Mouse (Mus musculus) lung, postnatal 25 days (tissue): ENCODE results near the gene Yipf3.
A peak's percentile ranks its signal among the peaks of the same experiment; 100 is the strongest.

ENCODE experiments used
- DNase-seq: peaks from one replicate; pipeline ENCODE4 v3.0.0; 2022; ENCODE audit warnings: low spot score

The Yipf3 gene

DNA sequence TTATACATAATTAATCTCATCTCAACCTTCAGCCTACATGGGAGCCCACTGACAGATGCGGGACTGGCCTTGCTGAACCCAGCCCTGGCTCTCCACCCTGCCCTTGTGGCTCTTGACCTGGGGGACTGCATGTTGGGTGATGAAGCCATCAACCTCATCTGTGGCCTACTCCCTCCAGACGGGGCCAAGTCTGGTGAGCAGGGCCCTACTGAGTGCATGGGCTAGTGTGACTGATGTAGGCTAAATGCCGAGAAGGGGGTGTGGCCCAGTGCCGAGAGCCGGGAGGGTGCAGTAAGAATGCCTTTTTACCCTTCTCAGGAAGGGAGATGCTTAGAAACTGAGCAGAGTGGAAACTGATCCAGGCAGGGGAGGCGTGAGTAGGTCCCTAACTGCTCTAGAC is 7.3 kb downstream of the Yipf3 start:
- no peak for DNase-seq

DNA sequence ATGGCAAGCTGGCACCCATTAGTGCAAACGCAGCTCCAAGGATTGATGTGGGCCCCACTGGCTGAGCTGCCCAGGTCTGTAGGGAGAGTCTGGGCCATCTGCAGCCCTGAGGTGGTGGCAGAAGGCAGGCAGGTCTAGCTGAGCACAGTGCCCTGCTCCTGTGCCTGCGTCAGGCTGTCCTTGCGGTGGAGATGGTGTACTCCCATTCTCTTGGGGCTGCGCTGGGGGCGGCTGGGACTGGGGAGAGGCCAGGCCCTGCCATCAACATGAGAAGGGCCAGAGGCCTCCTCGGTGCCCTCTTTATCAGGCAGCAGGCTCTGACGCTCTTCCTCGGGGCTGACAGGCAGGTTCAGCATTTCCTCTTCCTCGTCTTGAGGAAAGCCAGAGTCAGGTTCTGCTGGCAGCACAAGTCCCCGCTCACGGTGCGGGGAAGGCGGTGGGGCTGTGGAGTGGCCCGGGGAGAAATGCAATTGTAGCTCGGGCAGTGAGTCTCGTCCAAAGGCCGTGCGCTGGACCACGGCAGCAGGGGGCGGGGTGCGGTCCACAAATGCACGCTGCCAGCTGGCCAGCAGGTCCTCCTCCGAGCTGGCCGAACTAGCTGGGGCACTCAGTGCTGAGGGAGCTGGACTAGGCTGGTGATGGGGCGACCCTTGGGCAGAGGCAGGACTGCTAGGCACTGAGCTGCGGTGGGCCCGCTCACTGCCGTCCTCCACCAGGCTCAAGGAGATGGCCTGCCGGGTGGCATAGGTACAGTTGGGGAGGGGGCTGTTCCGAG is 10.6 kb downstream of the Yipf3 start:
- no peak for DNase-seq

DNA sequence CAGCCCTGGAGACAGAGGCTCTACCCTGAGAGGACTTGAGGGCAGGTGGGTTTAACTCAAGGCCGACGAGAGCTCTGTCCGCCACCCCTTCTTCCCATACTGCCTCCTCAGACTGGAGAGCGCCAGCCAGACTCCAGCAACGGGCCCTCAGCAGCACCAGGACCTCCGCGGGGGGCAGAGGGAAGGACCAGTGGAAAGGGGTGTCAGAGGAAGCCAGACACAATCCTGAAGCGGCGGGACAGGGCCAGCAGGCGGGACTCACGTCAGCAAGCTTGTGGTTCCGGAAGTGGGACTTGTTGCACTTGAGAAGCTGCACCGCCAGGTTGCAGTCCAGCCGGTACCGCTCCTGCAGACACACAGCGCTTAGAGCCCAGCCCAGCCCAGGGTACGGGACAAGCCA is 11.8 kb downstream of the Yipf3 start:
- no peak for DNase-seq

DNA sequence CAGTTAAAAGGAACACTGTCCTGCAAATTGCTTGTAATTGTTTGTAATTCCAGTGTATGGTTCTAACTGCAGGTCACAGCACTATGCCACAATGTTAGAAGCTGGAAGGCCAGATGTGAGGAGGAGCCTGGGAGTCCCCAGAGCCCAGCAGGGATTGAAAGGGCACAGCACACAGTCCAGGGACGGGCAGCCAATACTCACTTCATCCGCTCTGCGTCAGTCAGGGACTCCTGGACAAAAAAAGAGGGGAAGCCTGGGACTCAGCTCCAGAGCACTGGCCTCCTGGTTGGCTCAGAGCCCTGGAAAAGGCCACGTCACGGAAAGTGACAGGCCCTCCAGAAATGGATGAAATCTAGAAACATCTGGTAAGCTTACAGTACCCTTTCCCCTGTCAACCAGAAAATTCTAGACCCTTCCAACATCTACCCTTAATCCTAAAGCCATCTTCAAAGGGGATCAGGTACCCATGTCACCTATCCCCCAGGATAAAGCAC is 14.4 kb downstream of the Yipf3 start:
- no peak for DNase-seq

DNA sequence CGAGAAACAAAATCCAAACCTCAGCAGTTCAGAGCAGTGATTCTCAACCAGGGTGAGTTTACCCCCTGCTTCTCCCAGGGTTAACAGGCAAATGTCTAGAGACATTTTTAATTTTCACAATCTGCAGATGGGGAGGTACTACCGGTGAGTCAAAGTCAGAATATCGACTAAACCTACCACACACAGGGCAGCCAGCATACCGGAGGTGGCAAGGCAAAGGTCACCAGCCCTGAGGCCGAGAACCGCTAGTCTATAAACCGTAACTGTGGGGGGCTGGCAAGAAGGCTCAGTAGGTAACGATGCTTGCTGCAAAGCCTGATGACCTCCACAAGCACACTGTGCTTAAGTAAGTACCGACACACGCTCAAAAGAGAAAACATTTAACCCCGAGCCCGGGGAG is 17.6 kb downstream of the Yipf3 start:
- DNase-seq = no peak

DNA sequence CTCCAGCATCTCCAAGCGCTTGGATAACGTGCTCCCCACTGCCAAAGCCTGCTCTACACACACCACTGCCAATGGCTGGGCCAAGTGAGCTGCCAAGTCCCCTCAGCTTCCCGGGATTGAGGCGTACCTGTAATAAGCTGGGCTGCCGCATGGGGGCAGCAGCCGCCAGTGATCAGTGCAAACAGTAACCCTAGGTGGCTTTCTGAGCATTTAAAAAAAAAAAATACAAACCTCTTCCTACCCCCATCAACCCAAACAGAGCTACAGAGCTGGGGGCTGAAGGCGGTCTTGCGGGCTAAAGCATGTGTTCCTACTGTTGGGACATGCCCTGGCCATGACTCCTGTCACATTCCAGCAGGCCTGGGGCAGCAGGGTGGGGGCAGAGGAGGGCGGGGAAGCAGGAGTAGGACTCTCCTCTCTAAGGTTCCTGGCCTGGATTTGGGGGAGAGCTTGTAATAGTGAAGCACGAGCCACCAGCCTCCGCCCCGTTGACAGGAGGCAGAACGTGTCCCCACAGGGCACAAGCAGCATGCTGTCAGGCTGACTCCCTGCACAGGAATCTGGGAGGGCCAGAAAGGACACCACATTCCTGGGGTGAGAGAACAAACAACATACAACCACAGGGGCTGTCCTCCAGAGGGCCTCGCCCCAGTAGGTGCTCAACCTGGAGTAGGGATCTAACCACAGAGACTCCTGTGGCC is 18.2 kb downstream of the Yipf3 start:
- DNase-seq = peak; percentile 76

DNA sequence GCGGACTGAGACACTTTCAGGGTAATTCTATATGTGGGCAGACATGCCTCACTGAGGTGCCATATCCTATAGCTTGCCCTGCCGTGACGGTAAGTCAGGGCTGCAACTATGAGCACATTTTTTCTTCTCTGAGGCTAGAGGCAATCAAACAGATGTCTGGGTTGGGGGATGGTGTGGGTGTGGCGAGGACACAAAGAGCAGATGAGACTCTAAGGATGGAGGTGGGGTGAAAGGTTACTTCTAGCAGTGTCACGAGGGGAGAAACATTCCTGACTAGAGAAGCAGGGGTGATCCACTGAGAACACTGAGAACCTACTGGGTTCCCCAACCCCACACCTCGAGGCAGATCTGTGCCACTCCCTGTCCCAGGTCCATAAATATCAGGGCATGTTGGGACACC is 19.1 kb downstream of the Yipf3 start:
- DNase-seq = no peak

DNA sequence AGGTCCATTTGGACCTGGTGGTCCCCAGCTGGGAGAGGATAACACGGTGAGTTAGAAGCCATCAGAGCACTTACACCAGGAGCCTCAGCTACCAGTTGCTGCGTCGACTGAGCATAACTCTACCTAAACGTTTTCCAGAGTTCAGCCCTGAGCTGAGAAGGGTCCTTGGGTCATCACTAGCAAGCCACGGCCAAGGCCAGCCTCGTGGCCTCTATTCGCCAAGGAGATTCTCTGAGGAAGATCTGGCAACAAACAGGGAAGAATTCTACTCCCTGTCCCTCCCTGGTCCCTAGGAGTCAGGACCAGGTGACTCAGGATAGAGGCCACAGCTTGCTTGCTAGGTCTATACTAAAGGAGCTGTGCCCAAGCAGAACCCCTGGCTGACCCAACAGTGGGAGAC is 19.6 kb downstream of the Yipf3 start:
- no peak for DNase-seq

DNA sequence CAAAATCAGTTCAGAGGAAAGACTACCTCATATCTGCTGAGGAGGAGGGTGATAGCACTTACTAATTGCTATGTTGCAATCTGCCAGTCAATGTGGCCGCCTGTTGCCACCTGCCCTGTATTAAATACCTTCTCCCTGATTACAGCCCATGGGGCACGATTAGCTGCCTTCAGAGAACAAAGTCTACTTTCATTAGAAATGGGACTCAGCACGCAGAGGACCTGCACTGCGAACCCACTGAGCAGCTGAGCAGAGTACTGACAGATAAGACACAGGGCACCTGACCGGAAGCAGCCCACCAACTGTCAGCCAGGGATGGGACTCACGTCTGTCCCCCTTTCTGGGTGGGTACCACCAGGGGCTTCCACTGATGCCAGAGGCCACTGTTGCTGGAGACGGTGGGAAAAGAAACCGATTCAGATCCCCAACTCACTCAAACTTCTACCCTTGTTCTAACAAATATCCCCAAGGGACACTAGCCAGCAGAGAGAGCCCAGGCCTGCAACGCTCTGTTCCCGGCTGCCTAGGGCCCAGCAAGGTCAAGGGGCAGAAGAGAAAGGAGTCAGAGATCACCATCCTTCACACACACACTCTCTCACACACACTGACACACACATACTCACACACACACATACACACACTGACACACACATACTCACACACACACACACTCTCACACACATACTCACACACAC is 20.3 kb downstream of the Yipf3 start:
- no peak for DNase-seq

DNA sequence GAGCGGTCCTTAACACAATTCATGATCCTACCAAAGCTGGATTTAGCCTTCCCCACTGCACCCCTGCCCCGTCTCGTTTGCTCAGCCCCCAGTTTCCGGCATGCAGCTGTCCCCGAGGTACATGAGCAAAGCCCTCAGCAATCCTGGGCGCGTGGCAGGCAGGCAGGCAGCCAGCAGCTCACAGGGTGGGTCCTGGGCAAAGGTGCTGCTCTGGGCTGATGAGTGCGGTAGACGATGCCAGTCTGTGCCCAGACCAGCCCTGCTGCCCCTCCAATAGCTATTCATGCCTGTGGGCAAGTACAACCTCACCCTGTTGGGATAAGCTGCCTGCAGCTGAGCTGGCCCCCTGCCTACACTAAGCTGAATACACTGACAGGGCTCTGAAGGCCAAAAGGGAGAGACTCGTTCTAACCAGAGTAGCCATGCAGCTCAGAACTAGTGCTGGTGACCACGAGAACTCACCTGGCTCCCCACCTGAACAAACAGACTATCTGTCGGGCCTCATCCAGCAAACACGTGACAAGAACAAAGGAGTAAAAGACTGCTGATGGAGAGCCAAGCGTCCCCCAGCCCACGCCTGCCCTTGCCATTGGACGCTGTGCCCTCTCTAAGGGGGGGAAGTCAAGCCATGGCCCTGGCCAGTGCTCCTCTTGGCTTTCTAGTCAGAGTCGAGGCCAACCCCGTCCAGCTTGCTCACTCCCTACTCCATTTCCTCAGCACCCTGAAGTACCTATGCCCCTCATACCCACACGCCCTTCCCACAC is 22.1 kb downstream of the Yipf3 start:
- DNase-seq = no peak

DNA sequence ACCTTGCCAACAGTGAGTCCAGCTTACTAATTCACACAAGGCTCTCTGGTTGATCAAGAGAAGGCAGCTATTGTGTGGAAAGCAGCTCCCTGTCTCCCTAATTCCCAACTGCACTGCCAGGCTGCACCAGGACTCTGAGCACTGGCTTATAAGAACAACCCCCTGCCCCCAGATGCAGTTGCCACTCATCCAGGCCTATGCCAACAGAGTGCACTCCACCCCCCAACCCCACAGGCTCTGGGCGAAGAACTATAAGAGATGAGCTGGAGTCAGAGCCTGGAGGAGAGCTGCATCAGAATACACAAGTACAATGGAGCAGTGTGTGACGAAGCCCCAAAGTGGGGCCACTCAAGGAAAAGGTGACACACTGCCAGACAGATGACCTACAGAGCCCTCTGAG is 24.2 kb downstream of the Yipf3 start:
- DNase-seq = no peak

DNA sequence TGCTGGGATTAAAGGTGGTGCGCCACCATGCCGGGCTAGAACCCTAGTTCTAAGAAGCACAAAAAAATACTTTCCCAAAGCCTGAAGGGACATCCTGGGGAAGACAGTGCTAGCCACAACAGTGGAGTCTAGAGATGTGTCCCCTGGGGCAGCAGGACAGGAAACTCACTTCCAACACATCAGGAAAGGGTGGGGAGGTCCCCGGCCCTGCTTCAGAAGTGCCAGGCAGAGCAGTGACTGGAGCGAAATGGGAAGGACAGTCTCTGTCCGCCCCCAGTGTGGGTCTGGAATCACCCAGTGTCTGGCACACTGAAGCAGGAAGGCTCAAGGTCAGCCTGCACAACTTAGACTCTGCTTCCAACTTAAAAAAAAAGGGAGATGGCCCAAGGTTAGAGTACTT is 24.8 kb downstream of the Yipf3 start:
- DNase-seq = no peak

DNA sequence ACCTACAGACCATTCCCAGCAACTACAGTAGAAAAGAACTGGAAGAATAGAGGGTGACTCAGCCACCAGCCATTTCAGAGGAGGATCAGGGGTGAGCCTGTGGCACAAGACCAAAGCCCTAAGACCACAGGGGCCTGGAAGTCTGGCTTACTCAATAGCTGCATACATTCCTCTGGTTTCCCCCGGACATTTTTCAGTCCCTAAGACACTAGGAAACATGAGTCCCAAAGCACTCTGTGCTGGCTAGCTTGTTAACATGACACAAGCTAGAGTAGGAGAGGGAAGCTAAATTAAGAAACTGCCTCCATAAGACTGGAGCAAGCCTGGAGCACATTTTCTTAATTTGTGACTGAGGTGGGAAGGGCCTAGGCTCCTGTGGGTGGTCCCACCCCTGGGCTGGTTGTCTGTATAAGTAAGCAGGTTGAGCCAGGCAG is 25.9 kb downstream of the Yipf3 start:
- no peak for DNase-seq

DNA sequence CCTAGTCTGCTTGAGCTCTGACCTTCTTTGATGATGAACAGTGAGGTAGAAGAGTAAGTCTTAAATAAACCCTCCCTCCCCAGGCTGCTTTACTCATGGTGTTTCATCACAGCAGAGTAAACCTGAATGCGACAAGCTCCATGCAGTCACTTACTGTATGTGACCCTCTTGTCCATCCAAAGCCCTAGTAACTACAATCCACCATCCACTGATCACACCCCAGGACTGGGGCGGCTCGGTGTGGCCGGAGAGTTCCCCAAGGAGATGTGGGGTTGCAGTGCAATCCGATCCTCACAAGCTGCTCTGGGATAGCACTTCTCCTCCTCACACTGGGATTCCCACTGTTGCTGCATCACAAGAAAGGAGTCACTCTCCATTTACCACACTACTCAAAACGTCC is 26.6 kb downstream of the Yipf3 start:
- no peak for DNase-seq

DNA sequence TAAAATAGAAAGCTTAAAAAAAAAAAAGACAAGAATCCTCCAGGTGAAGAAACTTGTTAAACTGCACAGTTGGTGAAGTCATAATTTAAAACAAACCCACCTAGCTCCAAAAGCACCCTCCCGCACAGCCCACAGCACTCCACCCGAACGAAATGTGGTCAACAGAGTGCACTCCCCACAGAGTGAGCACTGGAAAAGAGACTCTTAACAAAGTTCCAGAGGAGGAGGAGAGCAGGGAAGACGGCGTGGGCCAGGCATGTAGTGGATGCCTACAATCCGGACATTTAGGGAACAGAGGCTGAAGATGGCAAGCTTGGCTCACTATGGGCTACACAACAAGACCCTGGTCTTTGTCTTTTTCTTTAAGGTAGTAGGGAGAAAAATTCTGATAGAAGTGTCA is 27.2 kb downstream of the Yipf3 start:
- no peak for DNase-seq

DNA sequence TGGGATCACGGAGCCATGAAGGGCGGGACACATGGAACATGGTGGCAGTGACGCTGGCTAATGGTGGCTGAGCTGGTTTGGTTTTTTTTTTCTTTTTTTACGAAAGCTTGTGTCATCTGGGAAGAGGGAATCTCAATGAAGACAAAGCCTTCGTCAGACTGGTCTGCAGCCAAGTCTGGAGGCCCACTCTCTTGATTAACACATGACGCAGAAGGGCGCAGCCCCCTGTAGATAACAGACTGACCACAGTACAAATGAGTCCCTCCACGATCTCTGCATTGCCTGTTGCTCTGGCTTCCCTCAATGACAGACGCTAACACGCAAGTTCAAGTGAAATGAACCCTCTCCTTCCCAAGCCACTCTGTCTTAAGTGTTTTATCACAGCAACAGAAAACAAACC is 27.6 kb downstream of the Yipf3 start:
- DNase-seq = no peak

DNA sequence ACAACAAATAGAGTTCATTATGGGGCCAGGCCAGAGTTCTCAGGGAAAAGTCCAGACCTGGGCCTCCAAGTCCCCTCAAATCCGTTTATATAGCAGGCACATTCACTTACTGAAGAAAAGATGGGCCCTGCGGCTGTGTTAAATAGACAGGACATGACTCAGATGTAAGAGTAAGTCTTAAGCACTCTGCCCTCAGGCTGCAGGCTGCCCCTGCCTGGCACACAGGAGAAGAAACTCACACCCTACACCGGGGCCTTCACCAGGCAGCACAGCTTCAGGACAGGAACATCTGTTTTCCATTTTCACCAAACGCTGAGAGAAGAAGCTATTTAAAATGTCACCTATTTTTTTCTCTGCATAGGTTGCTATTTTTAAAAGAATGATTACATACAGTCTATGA is 29.7 kb downstream of the Yipf3 start:
- no peak for DNase-seq

DNA sequence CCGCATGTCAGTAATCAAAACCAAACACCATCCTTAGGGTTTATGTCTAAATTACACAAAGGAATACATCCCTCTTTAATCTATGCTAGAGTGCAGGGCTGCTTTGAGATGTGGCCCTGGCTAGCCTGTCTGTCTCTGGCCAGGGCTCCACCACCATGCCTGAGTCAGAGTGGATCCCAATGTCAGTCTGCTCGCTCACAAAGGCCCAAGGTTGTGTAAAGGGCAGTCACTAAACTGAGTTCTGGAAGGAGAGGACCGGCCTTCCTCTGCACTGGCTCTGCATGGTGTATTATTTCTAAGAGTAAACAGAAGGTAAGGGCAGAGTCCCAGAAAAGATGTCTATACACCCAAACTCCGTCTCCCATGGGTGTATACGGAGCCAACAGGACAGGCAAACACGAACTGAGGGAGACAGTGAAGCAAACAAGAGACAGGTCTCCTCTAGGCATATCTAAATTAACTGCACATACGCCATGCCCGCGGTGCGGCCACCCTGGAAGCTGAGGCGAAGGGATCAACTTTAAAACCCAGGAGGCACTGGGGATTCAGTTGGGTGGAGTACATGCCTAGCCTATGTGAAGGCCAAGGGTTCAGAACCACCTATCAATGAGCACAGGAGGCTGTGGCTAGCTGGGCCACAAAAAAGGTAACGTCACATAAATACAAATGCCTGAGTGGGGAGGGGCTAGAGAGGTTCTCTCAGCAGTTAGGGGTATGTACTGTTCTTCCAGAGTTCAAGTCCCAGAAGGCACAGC is 30.3 kb downstream of the Yipf3 start:
- no peak for DNase-seq

DNA sequence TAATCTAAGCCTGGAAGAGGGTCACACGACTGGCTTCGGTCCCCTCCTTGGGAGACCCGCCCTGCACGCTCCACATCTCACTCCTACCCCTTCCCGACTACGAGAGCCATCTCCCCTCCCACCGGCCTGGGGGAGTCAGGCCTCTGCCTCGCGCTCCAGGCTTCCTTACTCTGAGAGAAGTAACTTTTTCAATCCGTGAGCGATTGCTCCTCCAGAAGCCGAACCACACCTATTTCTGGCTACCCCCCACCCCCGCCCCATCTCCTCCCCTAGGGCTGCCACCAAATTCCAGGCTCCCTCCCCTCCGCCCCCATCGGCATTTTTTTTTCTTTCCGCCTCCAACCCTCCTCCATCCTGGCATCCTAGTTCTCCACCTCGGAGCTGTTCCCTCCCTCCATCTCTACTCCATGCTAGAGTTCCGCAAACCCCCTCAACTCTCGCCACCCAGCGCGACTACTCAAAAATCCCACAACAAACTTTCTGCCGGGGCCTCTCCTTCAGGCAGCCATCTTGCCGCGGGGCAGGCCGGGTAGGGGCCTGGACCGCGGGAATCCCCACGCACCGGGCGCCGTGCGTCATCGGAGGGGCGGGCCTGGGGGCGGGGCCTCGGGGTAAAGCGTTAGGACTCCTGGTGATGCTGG is 34.7 kb downstream of the Yipf3 start, which contains the start of gene Tjap1:
Gene Tjap1, minus strand, starts transcription at position 544 of the 641 bp plus-strand sequence.
- peak; percentile 80 for DNase-seq

DNA sequence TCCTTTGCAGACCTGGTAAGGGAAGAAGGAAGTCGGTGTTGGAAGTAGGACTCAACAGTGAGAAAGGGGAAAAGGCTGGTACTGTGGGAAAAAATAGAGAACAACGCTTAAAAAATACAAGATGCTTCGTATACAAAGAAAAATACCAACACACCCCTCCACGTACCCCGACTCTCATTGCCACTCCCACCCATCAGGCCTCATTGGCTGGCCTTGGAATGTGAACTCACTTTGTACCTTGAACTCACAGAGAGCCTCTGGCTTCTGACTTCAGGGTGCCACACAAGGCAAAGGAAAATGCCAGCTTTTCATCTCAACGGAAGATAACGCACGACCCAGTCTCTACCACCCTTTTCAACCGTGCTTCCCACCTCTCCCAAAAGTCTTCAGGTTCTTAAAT is 35.3 kb downstream of the Yipf3 start:
- no peak for DNase-seq

DNA sequence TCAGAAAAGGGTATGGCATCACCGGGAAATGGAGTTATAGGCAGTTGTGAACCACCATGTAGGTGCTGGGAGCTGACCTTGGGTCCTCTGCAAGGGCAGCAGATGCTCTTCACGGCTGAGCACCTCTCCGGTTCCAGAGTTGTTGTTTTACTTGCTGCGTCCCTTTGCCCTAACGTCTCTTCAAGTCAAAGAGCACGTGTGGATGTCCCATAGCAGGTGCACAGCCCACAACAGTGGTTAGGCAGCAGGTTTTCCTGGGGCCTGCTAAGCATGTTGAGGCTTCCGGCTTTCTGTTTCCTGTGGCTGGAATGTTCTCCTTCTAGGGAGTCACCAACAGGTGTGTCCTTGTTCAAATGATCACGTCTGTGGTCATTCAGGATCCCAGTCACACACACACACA is 36.0 kb downstream of the Yipf3 start:
- DNase-seq = no peak
